Mouse (Mus musculus): ENCODE measurements around the gene Rbfox3.

Gene Rbfox3

GRCm38 (mm10) chr11:118668351-118668750 lies 243.0 kb downstream of the Rbfox3 start:
- no peak for DNase-seq (ENCODE audit: low read depth)

DNA sequence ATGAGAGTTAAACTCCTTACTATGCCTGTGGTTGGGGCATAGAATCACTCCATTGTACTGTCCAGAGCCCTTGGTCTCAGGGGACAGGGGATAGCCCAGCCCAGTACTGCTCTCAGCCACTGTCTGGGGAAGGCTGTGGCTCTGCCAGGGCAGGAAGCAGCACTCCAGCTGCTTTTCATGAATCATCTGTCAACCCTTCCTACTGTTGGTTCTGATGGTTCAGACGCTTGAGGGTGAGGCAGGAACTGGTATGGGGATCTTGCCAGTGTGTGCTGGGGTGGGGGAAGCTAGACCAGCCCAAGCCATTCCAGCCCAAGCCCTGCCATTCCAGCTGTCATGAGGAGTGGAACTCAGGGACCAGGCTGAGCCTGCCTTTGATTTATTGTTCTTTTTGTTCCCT lies 243.5 kb downstream of the Rbfox3 start:
- no peak for DNase-seq (ENCODE audit: low read depth)

DNA sequence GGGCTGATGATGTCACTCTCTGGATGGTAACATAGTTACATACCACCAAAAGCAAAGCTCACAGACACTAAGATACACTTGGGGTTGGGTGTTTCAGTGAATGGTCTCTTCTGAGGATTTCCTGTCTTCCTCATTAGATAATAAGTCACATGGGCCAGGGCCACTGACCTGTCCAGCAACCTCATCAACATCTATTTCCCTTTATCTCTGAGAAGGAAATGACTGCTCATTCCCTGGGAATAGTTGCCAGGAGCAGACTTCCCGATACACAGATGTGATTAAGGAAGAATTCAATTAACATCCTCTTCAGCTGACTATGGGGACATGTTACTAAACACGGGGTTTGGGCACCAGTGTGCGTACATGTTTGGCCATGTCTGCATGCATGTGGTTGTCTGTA lies 245.2 kb downstream of the Rbfox3 start:
- DNase-seq (ENCODE audit: low read depth) = no peak

- no peak for DNase-seq (ENCODE audit: low read depth)
Measured at GRCm38 (mm10) chr11:118663305-118663704, 248.1 kb downstream of the Rbfox3 start.

DNA sequence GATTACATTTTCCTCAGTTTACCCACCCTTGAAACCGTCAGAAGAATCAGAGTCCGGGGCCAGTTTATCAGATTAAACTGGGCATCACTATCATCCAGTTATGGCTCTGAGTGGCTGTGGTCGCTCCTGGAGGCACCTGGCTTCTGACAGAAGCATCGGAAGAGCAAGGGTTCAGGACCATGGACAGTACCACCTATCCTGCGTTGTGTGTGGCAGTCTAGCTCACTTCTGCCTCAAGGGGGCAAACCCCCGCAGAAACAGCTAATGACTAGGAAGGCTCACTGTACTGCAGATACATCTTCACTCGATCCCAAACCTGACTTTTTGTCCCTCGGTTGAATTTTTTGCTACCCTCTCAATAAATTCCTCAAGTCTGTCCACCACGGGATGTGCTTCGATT lies 252.1 kb downstream of the Rbfox3 start:
- DNase-seq (ENCODE audit: low read depth) = peak; percentile 88

- DNase-seq (ENCODE audit: low read depth) = no peak
Measured at GRCm38 (mm10) chr11:118655833-118656232, 255.6 kb downstream of the Rbfox3 start.

GRCm38 (mm10) chr11:118653521-118654318 lies 257.7 kb downstream of the Rbfox3 start:
- DNase-seq (ENCODE audit: low read depth) = no peak

GRCm38 (mm10) chr11:118652401-118653240 lies 258.8 kb downstream of the Rbfox3 start:
- no peak for DNase-seq (ENCODE audit: low read depth)

GRCm38 (mm10) chr11:118648369-118648768 lies 263.0 kb downstream of the Rbfox3 start:
- DNase-seq (ENCODE audit: low read depth) = peak; percentile 24

GRCm38 (mm10) chr11:118646864-118647263 lies 264.5 kb downstream of the Rbfox3 start:
- no peak for DNase-seq (ENCODE audit: low read depth)

GRCm38 (mm10) chr11:118645158-118645557 lies 266.2 kb downstream of the Rbfox3 start:
- DNase-seq (ENCODE audit: low read depth) = no peak

GRCm38 (mm10) chr11:118640706-118641105 lies 270.7 kb downstream of the Rbfox3 start:
- no peak for DNase-seq (ENCODE audit: low read depth)

DNA sequence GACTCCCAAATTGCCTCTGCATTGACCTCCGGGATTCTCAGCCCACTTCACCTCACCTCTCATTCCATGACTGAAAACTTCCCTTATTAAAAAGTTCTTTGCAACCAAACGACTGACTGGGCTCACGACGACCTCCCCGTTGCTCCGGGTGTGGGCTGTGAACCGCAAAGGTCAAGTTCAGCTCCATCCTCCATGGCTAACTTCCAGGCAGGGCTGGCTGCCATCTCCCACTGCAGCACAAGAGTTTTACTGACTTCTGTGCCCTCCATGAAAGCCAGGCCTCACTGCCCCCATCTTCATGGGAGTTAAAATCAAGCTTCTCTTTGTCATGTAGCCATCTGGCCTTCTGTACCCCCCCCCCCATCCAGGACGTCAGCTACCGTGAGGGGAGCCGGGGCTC lies 273.7 kb downstream of the Rbfox3 start:
- DNase-seq (ENCODE audit: low read depth) = no peak

GRCm38 (mm10) chr11:118634647-118635046 lies 276.8 kb downstream of the Rbfox3 start:
- DNase-seq (ENCODE audit: low read depth) = peak; percentile 7

GRCm38 (mm10) chr11:118629718-118630117 lies 281.7 kb downstream of the Rbfox3 start:
- DNase-seq (ENCODE audit: low read depth) = no peak

GRCm38 (mm10) chr11:118627541-118627940 lies 283.9 kb downstream of the Rbfox3 start:
- DNase-seq (ENCODE audit: low read depth) = no peak

DNA sequence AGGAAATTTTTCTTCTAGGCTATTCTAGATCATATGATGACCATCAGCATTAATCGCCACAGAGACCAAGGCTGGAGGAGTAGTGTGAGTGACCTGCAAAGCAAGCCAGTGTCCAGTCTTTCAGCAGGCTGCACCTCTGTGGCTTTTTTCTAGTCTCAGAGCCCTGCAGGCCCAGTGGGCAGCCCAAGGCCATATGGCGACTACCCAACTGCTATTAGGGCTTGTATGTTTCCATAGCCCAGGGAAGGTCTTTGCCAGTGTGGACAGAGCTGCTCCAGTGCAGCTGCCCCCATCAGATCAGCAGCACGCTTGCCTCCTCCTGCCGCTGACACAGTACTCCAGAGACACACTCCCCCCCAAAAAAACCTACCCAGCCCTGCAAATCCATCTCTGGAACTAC lies 290.5 kb downstream of the Rbfox3 start:
- DNase-seq (ENCODE audit: low read depth) = no peak

DNA sequence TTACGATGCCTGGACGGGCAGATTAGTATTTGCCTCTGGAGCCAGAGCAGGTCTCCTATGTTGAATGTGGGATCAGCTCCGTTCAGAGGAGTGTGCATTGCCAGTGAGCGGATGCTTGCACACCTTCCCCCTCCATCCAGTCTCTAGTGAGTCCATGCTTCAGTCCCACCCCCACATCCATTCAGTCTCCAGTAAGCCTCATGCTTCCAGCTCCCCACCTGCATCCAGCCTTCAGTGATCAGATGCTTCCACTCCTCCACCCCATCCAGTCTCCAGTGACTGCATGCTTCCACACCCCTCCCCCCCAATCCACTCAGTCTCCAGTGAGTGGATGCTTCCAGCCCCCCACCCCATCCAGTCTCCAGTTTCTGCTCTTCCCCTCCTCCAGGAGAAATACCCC lies 297.3 kb downstream of the Rbfox3 start:
- DNase-seq (ENCODE audit: low read depth) = no peak

DNA sequence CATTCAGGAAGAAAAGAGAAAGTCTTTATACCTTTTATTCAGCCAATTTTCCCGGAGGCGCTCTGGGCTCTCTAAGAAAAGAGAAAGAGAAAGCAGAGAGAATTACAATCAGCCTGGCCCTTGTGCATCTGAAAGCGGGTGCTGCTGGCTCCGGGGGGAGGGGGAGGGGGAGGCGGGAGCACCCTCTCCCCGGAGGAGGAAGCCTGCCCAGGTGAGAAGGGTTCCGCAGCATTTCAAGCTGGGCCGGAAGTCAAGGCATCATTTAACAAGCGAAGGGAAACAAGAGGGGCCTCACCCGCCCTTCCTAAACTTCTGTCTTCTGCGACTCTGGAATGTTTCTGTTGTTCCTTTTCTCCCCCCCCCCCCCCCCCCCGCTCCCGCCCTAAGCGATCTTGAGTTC lies 301.3 kb downstream of the Rbfox3 start:
- no peak for DNase-seq (ENCODE audit: low read depth)

GRCm38 (mm10) chr11:118609236-118610000 lies 302.0 kb downstream of the Rbfox3 start:
- DNase-seq (ENCODE audit: low read depth) = no peak

- peak; percentile 2 for DNase-seq (ENCODE audit: low read depth)
Measured at GRCm38 (mm10) chr11:118607927-118608326, 303.5 kb downstream of the Rbfox3 start.

GRCm38 (mm10) chr11:118605570-118605969 lies 305.8 kb downstream of the Rbfox3 start:
- DNase-seq (ENCODE audit: low read depth) = no peak

All from NIH3T3 (cell line).